Comparison of ENCODE assay signal across 8 mouse cellular contexts in the genomic region with DNA sequence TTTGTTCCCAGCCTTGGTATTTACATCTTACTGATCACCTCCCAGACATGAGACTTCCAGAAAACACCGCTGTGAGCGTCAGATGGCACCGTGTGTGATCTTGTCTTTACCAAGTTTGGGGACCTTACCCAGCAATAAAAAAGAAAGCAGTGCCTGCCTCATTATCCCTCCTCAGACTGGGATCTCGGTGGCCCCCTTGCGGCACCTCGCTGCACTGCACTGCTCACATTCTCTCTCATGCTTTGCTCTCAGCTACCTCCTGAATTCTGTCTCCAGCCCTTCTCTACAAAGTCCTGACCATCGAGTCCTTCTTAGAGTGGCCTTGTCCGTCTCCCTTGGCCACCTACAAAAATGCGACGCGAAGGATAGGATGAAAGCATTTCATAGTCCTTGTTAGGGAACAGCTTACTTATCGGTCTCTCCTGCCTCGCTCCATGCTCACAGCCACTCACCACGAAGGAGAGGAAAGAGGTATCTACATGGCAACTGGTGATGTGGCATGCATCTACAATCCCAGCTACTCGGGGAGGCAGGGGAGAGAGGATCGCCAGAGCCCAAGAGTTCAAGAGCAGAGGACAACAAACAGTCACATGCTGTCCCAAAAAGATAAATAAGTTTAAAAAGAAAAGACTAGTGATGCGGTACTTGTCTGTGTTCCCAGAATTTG. TPM values are rescaled to one million over a fixed set of nuclear protein-coding genes. Genes with fewer than 3 reads are reported as not detected.
DNase-seq lines count a peak whose midpoint lies in the region; ATAC-seq and TF ChIP-seq lines count a peak whose summit lies in the region.

No protein-coding gene starts in this region.

- H3K9ac ChIP-seq in CH12.LX (ENCODE audit: insufficient read depth, low read depth): no peak overlapping the region
- 0 out of 2 replicates have a peak overlapping the region, but pooled peaks have one; percentile 30 for H3K9ac ChIP-seq in heart, embryonic 14.5 days (ENCODE audit: low read length)
- H3K9ac ChIP-seq in lung, embryonic 14.5 days: no peak overlapping the region

- TF ChIP-seq RAD21 in CH12.LX (IDR thresholded peaks at IDR 0.05; ENCODE audit: low read depth, low read length): peak; percentile 53

- peak overlapping the region; percentile 19; the same call in 1 of the 2 replicates for H3K4me2 ChIP-seq in CH12.LX (ENCODE audit: insufficient read depth, low read depth, poor library complexity, severe bottlenecking)
- peak overlapping the region; percentile 42 for H3K4me2 ChIP-seq in heart, embryonic 14.5 days (ENCODE audit: low read length)
- peak overlapping the region; percentile 18; the same call in 1 of the 2 replicates for H3K4me2 ChIP-seq in lung, embryonic 14.5 days

- H3K36me3 ChIP-seq in CH12.LX (replicated peaks in 1 of 2; ENCODE audit: control insufficient read depth in 1 of 2, insufficient read depth in 1 of 2, low read length in 1 of 2): no peaks in the 10 kb centered on the region
- no peaks in the 10 kb centered on the region for H3K36me3 ChIP-seq in embryonic facial prominence, embryonic 10.5 days (replicated peaks)
- no peaks in the 10 kb centered on the region for H3K36me3 ChIP-seq in heart, embryonic 14.5 days (ENCODE audit: control insufficient read depth, insufficient read depth, low read length)
- H3K36me3 ChIP-seq in lung, embryonic 14.5 days (ENCODE audit: insufficient read depth): no peaks in the 10 kb centered on the region

- dilution Hi-C loops in CH12.LX (cut with MboI; ENCODE audit: extremely low pct_ligation_motif_present, extremely low pct_unique_long_range_greater_than_20kb, low sequenced_read_pairs): no loop called here

- in situ Hi-C loops in CH12.LX (cut with MboI; ENCODE audit: low pct_ligation_motif_present, low pct_unique_long_range_greater_than_20kb, low sequenced_read_pairs): no loop called here

- no peak overlapping the region for H3K27ac ChIP-seq in CH12.LX (ENCODE audit: insufficient read depth, low read depth)
- H3K27ac ChIP-seq in embryonic facial prominence, embryonic 10.5 days (replicated peaks): no peak overlapping the region
- H3K27ac ChIP-seq in heart, embryonic 14.5 days (replicated peaks in 1 of 2; ENCODE audit: control insufficient read depth in 1 of 2, insufficient read depth in 1 of 2, low read depth in 2 of 2, low read length in 2 of 2): no peak overlapping the region
- no peak overlapping the region for H3K27ac ChIP-seq in layer of hippocampus, adult 2 months
- H3K27ac ChIP-seq in lung, embryonic 14.5 days (ENCODE audit: low read depth): no peak overlapping the region

- no peak for TF ChIP-seq EP300 in CH12.LX (IDR thresholded peaks at IDR 0.05; ENCODE audit: low read length)

- H3K9me3 ChIP-seq in CH12.LX (replicated peaks; ENCODE audit: low read length): no peaks in the 10 kb centered on the region
- no peaks in the 10 kb centered on the region for H3K9me3 ChIP-seq in embryonic facial prominence, embryonic 10.5 days
- no peaks in the 10 kb centered on the region for H3K9me3 ChIP-seq in heart, embryonic 14.5 days (ENCODE audit: control insufficient read depth, low read length)
- no peaks in the 10 kb centered on the region for H3K9me3 ChIP-seq in lung, embryonic 14.5 days (ENCODE audit: low read depth, low read length)

- H3K27me3 ChIP-seq in CH12.LX (replicated peaks): no peaks in the 10 kb centered on the region
- peaks cover 15% of the 10 kb centered on the region; the same call in 1 of the 2 replicates for H3K27me3 ChIP-seq in embryonic facial prominence, embryonic 10.5 days (replicated peaks; ENCODE audit: low read depth, poor library complexity, severe bottlenecking)
- no peaks in the 10 kb centered on the region for H3K27me3 ChIP-seq in heart, embryonic 14.5 days (ENCODE audit: control insufficient read depth, insufficient read depth, low read length)
- no peaks in the 10 kb centered on the region for H3K27me3 ChIP-seq in lung, embryonic 14.5 days (ENCODE audit: insufficient read depth, low read length)

- H3K4me1 ChIP-seq in CH12.LX (ENCODE audit: control insufficient read depth in 1 of 2, insufficient read depth in 2 of 2): no peaks in the 10 kb centered on the region
- peaks cover 9% of the 10 kb centered on the region for H3K4me1 ChIP-seq in embryonic facial prominence, embryonic 10.5 days
- H3K4me1 ChIP-seq in heart, embryonic 14.5 days (ENCODE audit: control insufficient read depth in 2 of 2, insufficient read depth in 2 of 2, low read length in 2 of 2): no peaks in the 10 kb centered on the region
- no peaks in the 10 kb centered on the region for H3K4me1 ChIP-seq in lung, embryonic 14.5 days (ENCODE audit: insufficient read depth)

- WGBS in embryonic facial prominence, embryonic 10.5 days: 35% methylated on average over 17 of the region's 17 CpGs
- WGBS in heart, embryonic 14.5 days: 29% methylated on average over 17 of the region's 17 CpGs
- 33% methylated on average over 17 of the region's 17 CpGs for WGBS in lung, embryonic 14.5 days

- TF ChIP-seq POLR2A in CH12.LX (IDR thresholded peaks at IDR 0.05; ENCODE audit: low read depth, low read length): no peak

- H3K4me3 ChIP-seq in CH12.LX (replicated peaks in 1 of 3; ENCODE audit: low read depth in 2 of 3, low read length in 2 of 3, poor library complexity in 1 of 3): peak overlapping the region; percentile 28 to 50 (median 36)
- no peak overlapping the region for H3K4me3 ChIP-seq in embryonic facial prominence, embryonic 10.5 days
- peak overlapping the region in 1 of 2 experiments; percentile 7; a peak in 1 of 4 replicates for H3K4me3 ChIP-seq in heart, embryonic 14.5 days (ENCODE audit: control insufficient read depth in 1 of 2, insufficient read depth in 1 of 2, low read depth in 1 of 2, low read length in 2 of 2)
- H3K4me3 ChIP-seq in layer of hippocampus, adult 2 months: no peak overlapping the region
- no peak overlapping the region for H3K4me3 ChIP-seq in lung, embryonic 14.5 days (ENCODE audit: low read depth, low read length)

- no peak for ATAC-seq in heart, embryonic 14.5 days (ENCODE audit: insufficient number of reproducible peaks, insufficient read depth, low FRiP score, low read depth)
- no peak for ATAC-seq in lung, embryonic 14.5 days (ENCODE audit: insufficient read depth)

- no peaks in the 10 kb centered on the region for H3K79me2 ChIP-seq in CH12.LX (replicated peaks; ENCODE audit: control insufficient read depth, extremely low read depth, insufficient read depth, poor library complexity, severe bottlenecking)

- peak; percentile 80 to 93 for TF ChIP-seq CTCF in CH12.LX (conservative IDR thresholded peaks at IDR 0.05 in 1 of 2, IDR thresholded peaks at IDR 0.05 in 1 of 2; ENCODE audit: low read depth in 2 of 2, low read length in 2 of 2)
- TF ChIP-seq CTCF in layer of hippocampus, adult 2 months (conservative IDR thresholded peaks at IDR 0.05): peak; percentile 98; the same call in 1 of the 2 replicates
- TF ChIP-seq CTCF in lung, embryonic 14.5 days (IDR thresholded peaks at IDR 0.05; ENCODE audit: low read depth): peak; percentile 93

- peak; percentile 58 for DNase-seq in CH12.LX (ENCODE audit: extremely low read depth)
- peak; percentile 64 for DNase-seq in adrenal gland, adult 2 months
- peak; percentile 77 for DNase-seq in embryonic facial prominence, embryonic 10.5 days (ENCODE audit: low spot score)
- peak; percentile 36 to 83 for DNase-seq in layer of hippocampus, adult 2 months (ENCODE audit: low spot score in 2 of 2)
- peak; percentile 72 for DNase-seq in lung, embryonic 14.5 days
- peak; percentile 73 for DNase-seq in right cerebral cortex, postnatal 14 days
- DNase-seq in urinary bladder, postnatal 25 days (ENCODE audit: low spot score): peak; percentile 69

TF ChIP-seq in CH12.LX, 34 proteins besides CTCF, POLR2A, EP300 and RAD21 (continues in another document):
- no peak for TF ChIP-seq E2F4 (IDR thresholded peaks at IDR 0.05; ENCODE audit: insufficient replicate concordance, low read depth, low read length)
- TF ChIP-seq SMC3 (IDR thresholded peaks at IDR 0.05; ENCODE audit: low read depth, low read length): peak; percentile 74
- no peak for TF ChIP-seq JUND (conservative IDR thresholded peaks at IDR 0.05; ENCODE audit: low read depth, low read length)
- TF ChIP-seq TCF12 (IDR thresholded peaks at IDR 0.05; ENCODE audit: low read depth, low read length): no peak
- no peak for TF ChIP-seq ELF1 (IDR thresholded peaks at IDR 0.05; ENCODE audit: low read depth, low read length)

RNA-seq across cellular contexts. Expression of a gene that starts 45.7 kb away (rescaled TPM):
- total RNA-seq in CH12.LX (2012; rRNA removed): 0.25 TPM in 1 of 2 replicates, not detected in the other
- not detected in 2 replicates for total RNA-seq in CH12.LX (2014; rRNA removed)
- polyA plus RNA-seq in CH12.LX (2012; ENCODE audit: insufficient read length, low read depth): not detected in 2 replicates
- not detected for total RNA-seq in adrenal gland, adult 2 months (2021)
- not detected in 2 replicates for polyA plus RNA-seq in adrenal gland, adult 2 months (2012; rRNA removed)
- polyA plus RNA-seq in embryonic facial prominence, embryonic 10.5 days (2016; fragmentation: Nextera tagmentation; extraction: Ambion mirVana): not detected in 2 replicates
- polyA plus RNA-seq in heart, embryonic 14.5 days (2014; fragmentation: Nextera tagmentation; extraction: Ambion mirVana): not detected in 2 replicates
- total RNA-seq in layer of hippocampus, adult 2 months (2021): 1 to 10 TPM; 1.4 to 1.6 TPM
- 0.30 and 0.66 TPM in 2 replicates for polyA plus RNA-seq in lung, embryonic 14.5 days (2014; fragmentation: Nextera tagmentation; extraction: Ambion mirVana)

RNA-seq across cellular contexts. Expression of a gene that starts 53.4 kb away (rescaled TPM):
- total RNA-seq in CH12.LX (2012; rRNA removed) (22.2 and 26.4 TPM in 2 replicates), CH12.LX (2014; rRNA removed) (19.6 and 20.0 TPM in 2 replicates)
- polyA plus RNA-seq in CH12.LX (2012; ENCODE audit: insufficient read length, low read depth): 15.1 and 17.6 TPM in 2 replicates
- 1 to 10 TPM; 1.8 to 3.4 TPM for total RNA-seq in adrenal gland, adult 2 months (2021)
- 4.0 and 8.8 TPM in 2 replicates for polyA plus RNA-seq in adrenal gland, adult 2 months (2012; rRNA removed)
- polyA plus RNA-seq in embryonic facial prominence, embryonic 10.5 days (2016; fragmentation: Nextera tagmentation; extraction: Ambion mirVana): 0.40 TPM in 1 of 2 replicates, not detected in the other
- polyA plus RNA-seq in heart, embryonic 14.5 days (2014; fragmentation: Nextera tagmentation; extraction: Ambion mirVana): 30.1 and 34.0 TPM in 2 replicates
- total RNA-seq in layer of hippocampus, adult 2 months (2021): 10 to 100 TPM; 81.8 to 81.9 TPM
- 2.4 and 3.6 TPM in 2 replicates for polyA plus RNA-seq in lung, embryonic 14.5 days (2014; fragmentation: Nextera tagmentation; extraction: Ambion mirVana)

RNA-seq across cellular contexts. Expression of a gene that starts 57.6 kb away (rescaled TPM):
- total RNA-seq in CH12.LX (2012; rRNA removed) (0.38 TPM in 1 of 2 replicates, not detected in the other), CH12.LX (2014; rRNA removed) (1.4 TPM in 1 of 2 replicates, not detected in the other)
- polyA plus RNA-seq in CH12.LX (2012; ENCODE audit: insufficient read length, low read depth): 2.2 and 2.6 TPM in 2 replicates
- not detected for total RNA-seq in adrenal gland, adult 2 months (2021)
- polyA plus RNA-seq in adrenal gland, adult 2 months (2012; rRNA removed): not detected in 2 replicates
- 0.31 TPM in 1 of 2 replicates, not detected in the other for polyA plus RNA-seq in embryonic facial prominence, embryonic 10.5 days (2016; fragmentation: Nextera tagmentation; extraction: Ambion mirVana)
- polyA plus RNA-seq in heart, embryonic 14.5 days (2014; fragmentation: Nextera tagmentation; extraction: Ambion mirVana): not detected in 2 replicates
- total RNA-seq in layer of hippocampus, adult 2 months (2021): 1 to 10 TPM in 1 of 2 experiments, not detected in 1; 1.0 TPM
- 0.38 TPM in 1 of 2 replicates, not detected in the other for polyA plus RNA-seq in lung, embryonic 14.5 days (2014; fragmentation: Nextera tagmentation; extraction: Ambion mirVana)

Comparison
In these comparisons a context has a peak if more than half of its experiments do, and no peak if none do; other contexts are left out.
1. H3K4me3 ChIP-seq: peak in CH12.LX (3 of 3); none in embryonic facial prominence, embryonic 10.5 days (single experiment), layer of hippocampus, adult 2 months (single experiment) and lung, embryonic 14.5 days (single experiment).
2. Peak in every context shown above with its lines, with median percentiles within 50 percentile points of each other: DNase-seq, H3K4me2 ChIP-seq and CTCF ChIP-seq.